Mouse (Mus musculus) testis, postnatal 14 days (tissue): ENCODE measurements around the gene Gm10354.
"Not testable (repeated sequence)": the region's sequence is repeated elsewhere in the genome, so short reads cannot be mapped to it uniquely, and the experiment has no call there.

Source experiments
- DNase-seq: peaks from one replicate; pipeline ENCODE4 v3.0.0; 2021; ENCODE audit warnings: low spot score

Gm10354 gene

GRCm38 (mm10) chr5:14955928-14956706 is 22.6 kb downstream of the Gm10354 start:
- not testable (repeated sequence) for DNase-seq

GRCm38 (mm10) chr5:14953587-14953986 is 25.1 kb downstream of the Gm10354 start:
- DNase-seq = not testable (repeated sequence)

DNA sequence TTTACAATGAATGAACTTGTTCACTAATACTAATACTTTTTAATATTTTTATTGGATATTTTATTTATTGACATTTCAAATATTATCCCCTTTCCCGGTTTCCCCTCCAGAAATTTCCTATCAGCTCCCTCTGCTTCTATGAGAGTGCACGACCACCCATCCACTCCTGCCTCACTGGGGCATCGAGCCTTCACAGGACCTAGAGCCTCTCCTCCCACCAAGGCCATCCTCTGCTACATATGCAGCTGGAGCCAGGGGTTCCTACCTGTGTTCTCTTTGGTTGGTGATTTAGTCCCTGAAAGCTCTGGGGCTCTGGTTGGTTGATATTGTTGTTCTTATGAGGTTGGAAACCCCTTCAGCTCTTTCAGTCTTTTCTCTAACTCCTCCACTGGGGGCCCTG is 26.0 kb downstream of the Gm10354 start:
- DNase-seq = not testable (repeated sequence)

GRCm38 (mm10) chr5:14951822-14952221 is 26.9 kb downstream of the Gm10354 start:
- not testable (repeated sequence) for DNase-seq

GRCm38 (mm10) chr5:14947482-14948198 is 31.1 kb downstream of the Gm10354 start:
- DNase-seq = not testable (repeated sequence)

DNA sequence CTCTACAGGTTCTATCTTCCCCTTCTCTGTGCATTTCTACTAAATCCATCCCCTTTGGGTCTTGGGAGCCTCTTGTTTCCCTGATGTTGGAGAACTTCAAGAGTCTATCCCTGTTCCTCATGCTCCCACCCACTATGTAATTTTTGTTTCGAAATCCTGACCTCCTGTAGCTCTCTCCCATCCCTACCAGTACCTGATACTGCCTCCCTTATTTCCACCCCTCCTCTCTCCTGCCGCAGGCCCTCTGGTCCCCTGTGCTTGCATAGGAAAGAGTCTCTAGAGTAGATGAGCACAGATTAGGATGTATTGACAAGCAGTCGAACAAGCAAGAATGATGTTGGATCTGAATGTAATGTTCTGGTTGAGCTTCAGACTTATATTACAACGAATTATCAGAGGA is 33.2 kb downstream of the Gm10354 start:
- DNase-seq = not testable (repeated sequence)

GRCm38 (mm10) chr5:14941043-14941442 is 37.7 kb downstream of the Gm10354 start:
- DNase-seq = not testable (repeated sequence)

DNA sequence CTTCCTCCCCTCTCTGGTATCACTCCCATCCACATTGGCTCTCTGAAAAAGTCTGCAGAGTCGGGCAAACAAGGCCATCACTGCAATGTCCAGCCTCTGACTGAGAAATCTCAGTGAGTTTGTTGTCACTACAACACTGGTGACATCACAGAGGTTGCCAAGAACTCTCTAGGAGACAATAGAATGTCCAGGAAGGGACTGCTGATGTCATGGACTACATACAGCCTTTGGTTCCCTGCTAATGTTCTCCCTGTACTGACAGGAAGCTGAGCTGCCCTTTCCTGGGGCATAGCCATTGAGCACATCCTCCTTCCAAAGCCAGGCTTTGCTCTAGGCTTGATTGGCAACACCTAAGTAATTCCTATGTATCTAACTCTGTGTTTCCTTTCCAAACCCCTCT is 40.4 kb downstream of the Gm10354 start, which contains the start of gene Speer4e:
Gene Speer4e (minus strand): TSS at position 101 of the 400 bp plus-strand sequence.
- not testable (repeated sequence) for DNase-seq

DNA sequence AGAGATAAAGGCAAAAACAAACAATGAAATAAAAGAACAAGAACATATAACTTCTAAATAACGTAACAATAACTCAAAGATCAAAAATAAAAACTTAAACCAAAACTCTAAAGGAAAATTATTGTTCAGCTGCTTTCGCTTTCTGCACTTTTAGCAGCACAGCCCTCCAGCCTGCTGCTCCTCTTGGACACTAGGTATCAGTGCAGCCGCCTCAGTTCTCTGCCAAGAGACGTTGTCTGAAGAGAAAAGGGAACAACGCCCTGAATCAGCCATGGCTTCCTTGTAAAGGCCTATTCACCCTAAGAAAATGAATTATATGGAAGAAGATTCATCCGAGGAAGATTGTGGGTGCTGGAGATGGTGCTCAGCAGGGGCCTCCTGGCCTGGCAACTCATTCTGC is 45.0 kb downstream of the Gm10354 start:
- DNase-seq = not testable (repeated sequence)

- not testable (repeated sequence) for DNase-seq
Observed at GRCm38 (mm10) chr5:14927047-14927446, 51.7 kb downstream of the Gm10354 start.
